Mouse (Mus musculus): ENCODE measurements around the gene Slc25a23.
"Not testable (repeated sequence)": the region's sequence is repeated elsewhere in the genome, so short reads cannot be mapped to it uniquely, and the experiment has no call there.

The Slc25a23 gene

DNA sequence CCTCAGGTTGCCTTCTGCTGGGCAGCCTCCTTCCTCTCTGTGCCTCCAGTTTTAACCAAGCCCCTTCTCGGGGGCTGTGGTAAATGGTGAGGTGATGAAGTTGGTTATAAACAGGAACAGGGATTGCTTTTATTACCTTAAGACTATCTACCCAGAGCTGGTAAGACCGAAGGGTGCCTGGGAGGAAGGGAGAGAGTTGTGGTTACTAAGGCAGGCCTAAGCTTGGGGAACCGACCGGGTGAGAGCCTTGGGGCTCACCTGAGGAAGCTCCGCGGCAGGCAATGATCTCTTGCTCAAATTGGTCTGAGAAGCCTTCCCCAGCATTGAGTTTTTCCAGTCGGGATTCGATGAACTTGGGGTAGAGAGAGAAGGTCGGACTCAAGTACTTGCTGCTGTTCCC, 10.6 kb upstream of the Slc25a23 start:
- no peak for DNase-seq

DNA sequence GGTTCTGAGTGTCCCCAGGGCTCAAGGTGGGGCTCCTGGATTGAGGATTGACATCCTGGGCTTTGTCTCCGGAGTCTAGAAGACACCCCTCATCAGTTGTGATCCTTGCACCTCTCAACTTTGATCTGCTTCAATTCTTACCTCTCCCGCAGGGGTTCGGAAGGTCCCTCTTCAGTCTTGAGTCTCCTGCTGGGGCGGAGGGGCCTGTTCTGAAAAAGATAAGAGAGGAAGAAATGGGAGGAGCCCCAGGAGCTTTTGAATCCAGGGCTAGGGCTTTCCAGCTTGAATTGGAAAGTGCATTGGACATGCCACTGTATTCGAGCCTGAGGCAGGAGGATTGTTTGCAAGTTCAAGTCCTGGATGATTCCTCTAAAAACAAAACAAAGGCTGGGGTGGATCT, 7.2 kb upstream of the Slc25a23 start:
- no peak for DNase-seq

DNA sequence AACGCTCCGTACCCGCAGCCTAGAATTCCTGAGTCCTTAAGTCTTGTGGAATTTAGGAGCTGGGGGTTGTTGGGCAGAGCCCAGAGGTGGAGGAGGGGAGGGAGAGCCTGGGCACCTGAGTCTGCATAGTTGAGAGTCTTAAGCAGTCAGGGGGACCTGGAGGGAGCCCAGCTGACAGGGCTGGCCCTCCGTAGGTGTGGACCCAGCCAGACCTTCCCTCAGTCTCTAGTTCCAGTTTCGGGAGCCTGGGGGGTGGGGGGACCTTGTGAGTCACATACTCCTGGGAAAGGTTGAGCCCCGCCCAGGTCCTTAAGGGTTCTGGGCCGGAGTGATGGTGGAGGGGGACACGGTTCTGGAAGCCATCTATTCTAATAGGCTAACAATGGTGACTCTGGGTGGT, 3.4 kb upstream of the Slc25a23 start:
- peak; percentile 50 for DNase-seq

DNA sequence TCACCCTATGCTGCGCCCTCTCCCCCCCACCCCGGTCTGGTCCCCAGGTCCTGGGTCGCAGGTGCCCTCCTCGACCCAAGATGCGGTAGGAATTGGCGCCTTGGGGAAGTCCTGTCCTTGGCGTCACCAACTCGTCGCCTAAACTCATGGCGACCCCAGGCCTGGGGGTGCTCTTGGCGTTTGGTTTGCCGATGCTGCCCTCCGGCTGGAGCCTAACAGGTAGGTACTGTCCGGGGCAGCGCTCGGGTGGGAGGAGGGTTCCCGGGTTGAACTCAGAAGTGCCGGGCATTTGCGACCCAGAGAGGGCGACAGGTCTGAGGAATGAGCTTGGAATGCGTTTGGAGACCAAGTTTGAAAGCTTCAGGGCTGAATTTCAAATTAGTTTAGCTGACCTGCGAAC, 2.9 kb upstream of the Slc25a23 start:
- DNase-seq, result no peak

DNA sequence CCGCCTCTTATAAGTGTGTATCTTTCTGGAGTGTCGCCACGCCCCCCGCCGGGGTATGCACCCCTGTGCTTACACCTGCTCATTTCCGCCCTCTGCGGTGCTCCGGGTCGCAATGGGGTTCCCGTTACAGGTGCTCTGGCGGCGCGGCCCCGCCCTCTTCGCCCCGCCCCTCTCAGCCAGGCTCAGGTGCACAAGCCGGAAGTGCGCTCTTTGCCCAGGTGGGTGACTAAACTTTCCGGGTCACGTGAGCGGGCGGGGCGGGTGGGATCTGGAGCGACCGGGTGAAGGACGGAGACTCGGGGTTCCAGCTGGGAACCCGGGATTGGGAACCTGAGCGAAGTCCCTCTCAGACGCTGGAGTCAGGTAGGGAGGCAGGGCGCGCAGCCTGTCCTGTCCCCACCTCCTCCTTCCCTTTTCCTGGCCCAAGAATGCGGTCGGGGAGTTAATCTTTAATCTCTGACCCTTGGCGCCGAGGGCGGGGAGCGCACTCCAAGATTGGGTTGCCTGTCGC, 2.4 kb upstream of the Slc25a23 start:
- DNase-seq, result peak; percentile 76

DNA sequence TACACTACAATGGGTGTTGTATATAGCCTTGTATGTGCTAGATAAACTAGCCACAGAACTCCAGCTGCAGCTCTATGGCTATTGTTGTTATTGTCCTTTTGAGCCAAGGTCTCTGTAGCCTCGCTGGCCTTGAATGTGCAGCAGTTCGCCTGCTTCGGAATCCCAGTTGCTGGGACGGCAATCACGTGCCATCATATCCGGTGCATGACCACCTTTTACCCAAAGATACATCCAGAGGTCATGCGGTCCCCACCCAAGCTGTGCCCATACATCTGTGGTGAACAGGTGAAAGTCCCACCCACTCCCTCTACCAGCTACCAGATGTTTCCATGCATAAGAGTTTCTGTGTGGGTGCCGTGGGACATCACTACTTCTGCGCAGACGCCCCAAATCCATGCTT, 1.4 kb upstream of the Slc25a23 start:
- no peak for DNase-seq

DNA sequence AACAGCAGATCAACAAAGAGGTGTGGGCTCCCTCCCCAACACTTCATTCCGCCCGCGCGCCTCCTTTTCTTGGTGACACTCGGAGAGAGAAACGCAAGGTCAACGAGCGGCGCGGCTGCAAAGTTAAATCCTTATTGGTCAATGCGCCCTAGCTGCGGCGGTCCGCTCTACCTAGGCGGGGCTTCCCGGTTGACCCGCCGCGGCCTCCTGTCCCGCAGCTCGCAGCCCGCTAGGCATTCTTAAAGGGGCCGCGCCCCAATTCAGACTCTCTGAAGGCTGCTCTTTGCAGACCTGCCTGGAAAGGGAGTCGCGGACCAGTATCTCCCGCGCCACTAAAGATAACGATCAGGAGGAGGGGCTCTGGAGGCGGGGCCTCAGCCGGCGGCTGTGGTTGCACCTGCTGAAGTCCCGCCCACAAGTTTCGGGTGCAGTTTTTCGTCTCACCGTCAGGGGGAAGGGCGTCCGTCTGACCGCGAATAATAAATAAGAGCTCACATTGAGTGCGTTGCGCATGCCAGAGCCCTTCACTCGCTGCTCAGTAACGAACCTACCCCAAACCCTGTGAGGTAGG, 653 bp upstream of the Slc25a23 start:
- DNase-seq, result peak; percentile 96

DNA sequence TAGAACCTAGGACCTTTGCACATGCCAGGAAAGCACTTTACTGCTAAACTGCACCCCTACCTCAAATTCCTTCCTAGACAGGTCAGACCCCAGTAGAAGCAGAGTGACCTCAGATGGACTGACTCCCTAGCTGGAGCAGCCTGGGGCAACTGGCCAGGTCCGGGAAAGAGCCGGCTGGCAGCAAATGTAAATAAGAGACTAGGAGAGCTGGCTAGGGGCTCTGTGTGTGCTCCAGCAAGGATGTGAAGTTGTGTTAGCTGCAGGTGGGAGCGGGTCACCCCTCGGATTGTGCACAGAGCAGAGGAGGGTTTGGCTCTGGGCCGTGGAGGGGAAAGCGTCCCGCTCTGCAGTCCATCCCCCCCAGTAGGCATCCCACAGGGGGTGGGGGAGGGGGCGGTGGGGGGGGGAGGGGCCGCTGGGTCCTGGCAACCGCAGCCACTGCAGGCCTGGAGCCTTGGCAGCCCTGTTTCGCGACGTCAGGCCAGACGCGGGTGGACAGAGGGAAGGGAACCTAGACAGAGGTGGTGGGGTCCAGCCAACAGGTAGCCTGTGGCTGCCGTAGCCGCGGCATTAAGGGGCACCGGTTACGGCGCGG, 675 bp downstream of the Slc25a23 start, which contains the start of gene Crb3:
Crb3 (plus strand) TSS at position 215 of the 595 bp plus-strand sequence.
- peak; percentile 46 for DNase-seq

DNA sequence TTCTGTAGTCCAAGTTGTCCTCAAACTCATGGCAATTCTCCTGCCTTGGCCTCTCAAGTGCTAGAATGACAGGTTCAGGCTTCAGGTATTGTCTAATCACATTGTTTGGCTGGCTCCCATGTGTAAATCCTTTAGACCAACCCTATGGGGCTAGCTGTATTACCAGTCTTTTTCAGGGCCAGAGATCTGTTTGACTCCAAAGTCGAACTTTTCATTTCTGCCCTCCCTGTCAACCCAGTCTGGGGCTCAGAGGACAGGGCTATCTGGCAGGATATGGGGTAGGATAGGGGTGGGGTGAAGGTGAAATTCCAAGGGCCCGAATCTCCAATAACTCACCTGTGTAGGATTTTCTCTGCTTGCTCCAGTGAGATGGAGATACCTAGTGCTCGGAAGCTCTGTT, 3.4 kb downstream of the Slc25a23 start:
- DNase-seq, result no peak

DNA sequence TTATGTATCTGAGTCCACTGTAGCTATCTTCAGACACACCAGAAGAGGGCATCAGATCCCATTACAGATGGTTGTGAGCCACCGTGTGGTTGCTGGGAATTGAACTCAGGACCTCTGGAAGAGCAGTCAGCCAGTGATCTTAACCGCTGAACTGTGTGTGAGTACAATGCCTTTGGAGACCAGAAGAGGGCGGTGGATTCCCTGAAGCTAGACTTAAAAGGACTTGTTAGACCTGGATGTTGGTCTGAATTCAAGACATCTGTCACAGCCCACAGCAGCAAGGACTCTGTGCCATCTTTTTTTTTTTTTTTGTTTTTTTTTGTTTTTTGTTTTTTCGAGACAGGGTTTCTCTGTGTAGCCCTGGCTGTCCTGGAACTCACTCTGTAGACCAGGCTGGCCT, 8.0 kb downstream of the Slc25a23 start:
- DNase-seq, result not testable (repeated sequence)

DNA sequence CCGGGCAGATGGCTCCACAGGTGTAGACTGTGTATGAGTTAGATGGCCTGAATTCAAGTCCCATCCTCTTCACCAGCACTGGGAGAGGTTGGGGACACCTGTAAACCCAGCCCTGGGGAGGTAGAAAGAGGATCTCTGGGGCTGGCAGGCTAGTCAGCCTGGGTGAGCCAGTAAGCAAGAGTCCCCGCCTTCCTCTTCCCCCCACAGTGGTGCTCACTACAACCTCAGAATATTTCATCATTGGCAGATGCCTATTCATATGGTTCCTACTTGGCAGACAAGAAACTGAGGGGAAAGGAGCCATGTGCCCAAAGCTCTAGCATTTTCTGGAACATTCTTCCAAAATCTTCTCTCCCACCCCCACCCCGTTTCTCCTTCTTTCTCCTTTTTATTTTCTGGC, 10.8 kb downstream of the Slc25a23 start:
- DNase-seq, result no peak

DNA sequence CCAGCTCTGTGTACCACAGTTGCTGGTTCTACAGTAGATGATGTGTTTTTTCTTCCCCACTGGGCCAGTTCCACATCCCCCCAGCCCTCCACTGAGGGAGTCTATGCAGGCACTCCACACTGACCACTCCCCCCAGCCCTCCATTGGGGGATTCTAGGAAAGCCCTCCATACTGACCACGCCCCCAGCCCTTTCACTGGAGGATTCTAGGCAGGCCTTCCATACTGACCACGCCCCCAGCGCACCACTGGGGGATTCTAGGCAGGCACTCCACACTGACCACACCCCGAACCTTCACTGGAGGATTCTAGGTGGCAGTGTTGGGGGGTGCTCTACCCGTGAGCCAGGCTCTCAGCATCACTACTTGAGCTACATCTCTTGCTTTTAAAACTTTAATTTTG, 12.3 kb downstream of the Slc25a23 start:
- DNase-seq, result peak; percentile 33

DNA sequence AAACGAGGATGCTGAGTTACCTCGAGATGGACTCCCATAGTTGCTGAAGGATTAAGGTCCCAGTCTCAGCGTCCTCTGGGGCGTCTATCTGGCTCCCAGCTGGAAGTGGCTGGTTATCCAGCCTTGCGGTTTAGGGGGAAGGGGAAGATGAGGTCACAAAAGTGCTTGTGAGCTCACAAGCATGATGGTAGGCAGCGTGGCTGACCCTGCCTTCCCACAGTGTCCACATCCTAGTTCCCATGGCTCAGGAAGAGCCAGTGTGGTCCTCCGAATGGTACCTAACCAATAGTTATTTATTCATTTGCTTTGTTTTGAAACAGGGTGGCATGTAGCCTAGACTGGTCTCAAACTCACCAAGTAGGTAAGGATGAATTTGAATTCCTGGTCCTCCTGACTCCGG, 18.1 kb downstream of the Slc25a23 start, which contains the start of gene Slc25a41:
Slc25a41 (minus strand) TSS at position 101 of the 400 bp plus-strand sequence.
- no peak for DNase-seq

DNA sequence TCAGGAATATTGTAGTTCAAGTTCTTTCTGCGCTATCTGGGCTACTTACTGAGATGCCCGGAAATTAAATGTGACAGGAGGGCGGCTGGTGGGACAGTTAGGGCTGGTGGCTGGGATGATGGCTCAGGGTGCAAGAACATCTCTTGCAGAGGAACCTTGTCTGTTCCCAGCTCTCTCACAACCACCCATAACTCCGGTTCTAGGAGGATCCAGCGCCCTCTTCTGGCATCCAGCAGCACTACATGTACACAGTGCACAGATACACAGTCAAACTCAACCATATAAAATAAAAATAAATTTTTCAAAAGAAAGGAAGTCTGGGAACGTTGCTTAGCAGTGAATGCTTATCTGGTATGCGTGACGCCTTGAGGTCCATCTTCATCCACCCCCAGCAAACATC, 20.7 kb downstream of the Slc25a23 start:
- no peak for DNase-seq

DNA sequence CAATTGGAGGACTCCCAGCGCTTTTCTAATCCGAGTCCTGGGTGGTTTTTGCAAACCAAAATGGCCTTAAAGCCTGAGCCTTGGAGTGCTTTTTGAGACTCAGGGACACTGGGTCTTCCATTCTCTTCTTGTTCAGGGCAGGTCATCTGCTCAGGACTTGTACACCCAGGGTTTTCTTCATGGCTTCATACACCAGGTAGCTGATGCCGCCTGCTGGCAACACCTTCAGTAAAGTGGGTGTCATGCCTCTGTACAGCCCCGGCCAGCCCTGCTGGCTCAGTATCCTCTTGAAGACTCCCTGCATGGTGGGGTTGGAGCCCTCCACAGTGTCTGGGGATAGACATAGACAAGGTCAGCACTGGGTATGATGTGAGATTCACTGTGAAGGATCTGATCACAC, 26.8 kb downstream of the Slc25a23 start:
- no peak for DNase-seq

DNA sequence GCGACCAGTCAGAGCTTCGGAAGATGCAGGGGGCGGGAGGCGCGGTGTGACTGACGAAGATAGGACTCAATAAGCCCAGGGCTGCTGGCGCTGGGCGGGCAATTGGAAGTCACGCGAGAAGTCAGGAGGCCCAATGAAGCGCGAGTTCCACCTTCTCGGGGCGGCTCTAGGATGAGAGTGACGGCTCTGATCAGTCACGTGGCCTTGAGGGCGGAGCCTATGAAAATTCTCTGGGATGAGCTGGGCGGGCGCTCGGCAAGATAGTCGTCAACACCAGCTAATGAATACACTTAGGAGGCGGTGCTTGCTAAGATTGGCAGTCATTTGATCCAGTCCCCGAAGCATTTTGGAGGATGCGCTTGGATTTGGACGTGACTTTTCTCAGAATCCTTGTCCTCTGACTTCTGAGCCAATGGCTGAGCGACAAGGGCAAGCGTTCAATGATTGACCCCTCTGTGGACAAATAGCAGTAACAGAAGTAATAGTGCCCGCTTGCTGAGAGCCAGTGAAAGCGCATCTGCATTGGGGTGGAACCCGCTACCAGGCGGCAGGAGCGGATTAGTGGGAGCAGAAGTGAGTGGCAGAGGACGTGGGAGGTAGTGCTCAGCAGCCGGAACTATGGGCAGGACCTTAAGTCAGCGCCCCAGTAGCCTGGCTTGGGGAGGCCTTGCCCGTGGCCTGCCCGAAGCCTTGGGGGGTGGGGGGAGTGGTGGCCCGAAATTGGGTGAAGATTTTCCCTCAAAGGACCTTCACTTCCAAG, 27.8 kb downstream of the Slc25a23 start:
- peak; percentile 100 for DNase-seq

DNA sequence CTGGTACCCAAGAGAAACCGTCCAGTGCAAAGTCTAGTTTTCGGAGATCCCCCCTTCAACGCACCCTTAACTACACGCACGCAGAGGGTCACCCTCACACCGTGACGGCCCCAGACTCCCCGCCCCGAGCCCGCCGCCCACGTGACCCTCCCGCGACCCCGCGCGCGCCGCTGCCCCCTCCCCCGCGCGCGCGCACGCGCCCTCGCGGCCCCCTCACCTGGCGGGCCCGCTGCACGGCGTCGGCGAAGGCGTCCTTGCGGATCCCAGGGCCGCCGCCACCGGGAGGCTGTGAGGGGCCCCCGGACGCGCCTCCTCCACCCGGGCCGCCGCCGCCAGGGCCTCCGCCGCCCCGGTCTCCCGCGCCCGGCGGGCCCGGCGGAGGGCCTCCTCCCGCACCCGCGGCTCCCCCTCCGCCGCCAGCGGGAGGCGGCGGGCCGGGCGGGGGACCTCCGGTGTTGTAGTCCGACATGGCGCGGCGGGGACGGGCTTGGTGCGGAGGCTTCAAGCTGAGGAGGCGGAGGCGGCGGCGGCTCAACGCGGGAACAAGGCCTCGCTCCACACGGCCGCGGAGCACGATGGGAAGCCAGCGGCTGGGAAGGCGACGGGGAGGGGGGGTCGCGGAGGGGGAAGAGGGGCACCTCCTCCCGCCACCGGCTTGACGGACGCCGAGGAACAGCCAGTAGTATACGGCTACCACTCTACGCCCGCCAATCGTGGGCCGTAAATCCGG, 28.6 kb downstream of the Slc25a23 start, which contains the start of gene Khsrp:
Khsrp (minus strand) TSS at position 592 of the 730 bp plus-strand sequence.
- DNase-seq, result peak; percentile 55

DNA sequence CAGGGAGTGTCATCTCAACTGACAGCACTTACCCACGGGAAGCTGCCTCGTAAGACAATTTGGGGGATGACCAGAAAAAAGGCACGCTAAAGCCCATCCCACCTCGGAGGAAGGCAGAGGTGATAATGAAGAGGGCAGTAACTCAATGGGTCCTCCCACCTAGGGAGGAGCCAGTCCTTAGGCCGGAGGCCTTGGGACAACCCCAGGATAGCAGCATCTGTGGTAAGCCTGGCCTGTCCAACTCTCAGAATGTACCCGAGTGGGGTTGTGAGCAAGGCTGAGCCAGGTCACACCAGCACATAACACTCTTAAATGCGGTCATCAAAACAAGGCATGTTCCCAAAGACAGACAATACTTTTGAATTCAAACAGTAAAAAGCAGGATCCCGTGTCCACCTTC, 30.0 kb downstream of the Slc25a23 start:
- peak; percentile 22 for DNase-seq

DNA sequence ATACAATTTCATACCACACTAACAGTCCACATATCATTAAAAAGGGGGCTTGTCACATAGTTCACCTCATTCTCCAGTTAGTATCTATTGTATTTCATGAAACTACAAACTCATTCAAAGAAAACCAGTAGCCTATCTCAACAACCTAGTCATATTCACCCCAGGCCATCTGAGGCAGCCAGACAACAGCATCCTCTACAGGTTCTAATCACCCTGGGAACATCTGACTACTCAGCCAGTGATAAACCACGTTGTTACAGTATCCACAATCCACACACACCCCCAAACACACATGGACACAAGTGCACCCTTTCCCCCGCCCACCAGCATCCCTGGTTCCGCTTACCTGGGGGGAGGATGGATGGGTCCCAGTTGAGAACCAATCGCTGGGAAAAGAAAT, 32.2 kb downstream of the Slc25a23 start:
- no peak for DNase-seq

DNA sequence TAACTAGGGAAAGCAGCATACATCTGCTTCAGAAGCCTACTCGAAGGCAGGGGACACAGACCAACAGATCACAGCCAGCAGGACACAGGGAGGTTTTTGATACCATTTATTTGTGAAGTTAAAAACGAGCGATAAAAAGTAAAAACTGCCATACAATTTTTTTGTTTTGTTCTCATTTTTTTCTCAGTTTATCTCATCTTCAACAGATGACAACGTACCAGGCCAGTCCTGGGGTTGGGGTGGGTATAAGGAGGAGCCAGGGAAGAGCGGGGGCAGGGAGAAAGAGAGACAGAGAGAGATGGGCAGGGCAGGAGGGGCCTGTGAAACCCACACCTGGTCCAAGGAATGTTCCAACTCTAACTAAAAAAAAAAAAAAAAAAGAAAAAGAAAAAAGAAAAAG, 38.7 kb downstream of the Slc25a23 start:
- DNase-seq, result no peak

DNA sequence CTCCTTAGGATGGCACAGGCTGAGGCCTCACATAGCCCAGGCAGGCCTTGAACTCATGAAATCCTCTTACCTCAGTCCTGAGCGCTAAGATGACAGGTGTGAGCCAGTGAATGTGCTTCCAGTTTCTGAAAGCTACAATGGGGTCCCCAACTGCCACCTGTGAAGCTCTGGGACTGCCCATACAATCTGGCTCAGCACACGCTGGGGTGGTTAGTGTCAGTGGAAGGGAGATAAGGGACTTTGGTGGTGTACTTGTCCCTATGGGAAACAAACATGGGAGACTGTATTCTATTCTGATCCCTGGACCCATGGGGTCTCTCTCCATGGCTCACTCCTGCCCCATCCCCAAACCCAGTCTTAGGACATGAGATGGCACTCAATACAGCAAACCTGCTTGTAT, 40.0 kb downstream of the Slc25a23 start:
- DNase-seq, result no peak

DNA sequence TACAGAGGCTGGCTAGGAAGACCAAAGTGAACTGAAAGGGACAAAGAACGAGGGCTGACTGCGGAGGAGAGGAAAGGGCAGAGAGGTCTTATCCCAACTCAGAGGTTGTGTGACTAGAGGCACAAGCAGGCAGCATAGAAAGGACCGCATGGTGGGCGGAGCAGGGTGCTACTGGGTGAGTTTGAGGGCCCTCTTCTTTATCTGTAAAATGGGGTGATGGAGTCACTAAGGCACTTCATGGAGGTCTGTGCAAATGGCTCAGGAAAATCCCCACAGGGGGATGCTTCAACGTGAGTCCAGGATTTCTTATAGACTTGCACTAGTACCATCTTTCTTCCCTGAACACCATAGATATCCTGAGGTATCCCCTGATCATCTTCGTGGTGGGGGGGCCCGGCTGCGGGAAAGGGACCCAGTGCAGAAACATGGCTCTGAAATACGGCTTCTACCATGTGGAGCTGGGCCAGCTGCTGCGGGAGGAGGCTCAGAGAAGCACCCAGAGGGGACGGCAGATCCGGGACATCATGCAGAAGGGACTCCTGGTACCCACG, 47.3 kb downstream of the Slc25a23 start:
- DNase-seq, result no peak

All from lung, postnatal 10 days (tissue).